In the genomic region with DNA sequence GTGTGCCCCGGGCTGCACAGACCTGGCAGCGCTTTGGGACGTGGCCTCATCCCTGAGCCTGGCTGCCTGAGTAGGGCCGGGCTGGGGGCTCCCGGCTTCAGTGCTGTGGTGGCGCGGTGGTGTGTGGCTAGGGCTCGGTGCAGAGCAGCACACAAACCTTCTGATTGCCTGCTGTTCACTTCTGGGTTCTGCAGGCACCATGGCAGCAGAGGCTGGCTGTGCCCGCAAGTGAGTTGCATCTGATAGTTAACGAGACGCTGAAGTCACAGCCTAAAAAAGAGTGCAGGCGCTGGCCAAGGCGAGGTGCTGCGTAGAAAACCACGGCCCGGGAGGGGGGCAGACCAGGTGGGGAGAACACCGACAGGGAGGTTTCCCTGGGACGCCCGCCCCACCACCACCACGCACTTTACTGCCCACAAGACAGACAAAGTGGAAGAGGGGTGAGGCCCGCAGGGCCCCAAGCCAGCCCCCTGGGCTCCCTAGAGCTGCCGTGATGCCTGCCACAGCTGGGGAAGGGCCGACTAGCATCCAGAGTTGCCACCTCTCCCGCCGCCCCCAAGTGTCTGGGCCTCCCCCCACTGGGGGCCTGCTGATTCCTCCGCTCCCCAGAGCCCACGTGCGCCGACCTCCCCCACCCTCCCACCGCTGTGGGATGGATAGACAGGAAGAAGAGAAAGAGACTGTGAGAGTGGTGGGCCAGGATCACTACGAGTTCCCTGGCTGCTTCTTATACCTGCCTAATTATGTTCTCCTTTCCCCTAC, we compare ENCODE assay signal across 10 mouse cellular contexts. TPM values are rescaled to one million over a fixed set of nuclear protein-coding genes. Genes with fewer than 3 reads are reported as not detected.
A peak's percentile ranks its signal among the peaks of the same experiment; 100 is the strongest.
DNase-seq lines count a peak whose midpoint lies in the region; ATAC-seq lines count a peak whose summit lies in the region.
"Had no signal": no experiment of that assay in that cellular context is flagged by ENCODE, and none has a peak within 500 bp of the region (broad histone marks: within the 10 kb centered on the region; RNA-seq: fewer than 3 reads in every experiment).

No protein-coding gene starts in this region.

- 16% methylated on average over 30 of the region's 31 CpGs for WGBS in heart, embryonic 14.5 days
- 29% methylated on average over 28 of the region's 31 CpGs for WGBS in midbrain, embryonic 16.5 days

- intact Hi-C loops in left cerebral cortex, postnatal 10 days (cut with DNase I) = no loop called here

- H3K9ac ChIP-seq in heart, embryonic 14.5 days (ENCODE audit: low read length) = peak overlapping the region; percentile 65
- H3K9ac ChIP-seq in midbrain, embryonic 16.5 days (ENCODE audit: low read depth, low read length) = peak overlapping the region; percentile 45

- H3K36me3 ChIP-seq in heart, embryonic 14.5 days (ENCODE audit: control insufficient read depth, insufficient read depth, low read length) = no peaks in the 10 kb centered on the region
- no peaks in the 10 kb centered on the region for H3K36me3 ChIP-seq in midbrain, embryonic 16.5 days (ENCODE audit: control insufficient read depth, insufficient read depth, low read length)

- no peaks in the 10 kb centered on the region; a peak in 1 of 4 replicates for H3K4me1 ChIP-seq in heart, embryonic 14.5 days (ENCODE audit: control insufficient read depth in 2 of 2, insufficient read depth in 2 of 2, low read length in 2 of 2)
- H3K4me1 ChIP-seq in brown adipose tissue, adult 24 weeks (ENCODE audit: control insufficient read depth, insufficient read depth, insufficient read length, low read length) = no peaks in the 10 kb centered on the region
- H3K4me1 ChIP-seq in midbrain, embryonic 16.5 days (ENCODE audit: control insufficient read depth, insufficient read depth, low read length) = 0 out of 2 replicates have a peak, but pooled peaks cover 5% of the 10 kb centered on the region

- no peak for DNase-seq in heart, adult 18-20 months
- DNase-seq in left cerebral cortex, postnatal 10 days (ENCODE audit: extremely low spot score in 1 of 2, low spot score in 2 of 2) = no peak
- DNase-seq in kidney, adult 9 months = no peak
- DNase-seq in right cerebral cortex, adult 2 months (ENCODE audit: low spot score in 2 of 2) = no peak

- ATAC-seq in heart, embryonic 14.5 days (ENCODE audit: insufficient number of reproducible peaks, insufficient read depth, low FRiP score, low read depth) = peak; percentile 39; the same call in 1 of the 2 replicates
- peak; percentile 63 for ATAC-seq in inflammation-experienced regulatory T-cells, adult 6 months
- peak; percentile 87 for ATAC-seq in midbrain, embryonic 16.5 days
- ATAC-seq: Patski had no signal

- 0 out of 2 replicates have a peak, but pooled peaks cover 4% of the 10 kb centered on the region for H3K9me3 ChIP-seq in heart, embryonic 14.5 days (ENCODE audit: control insufficient read depth, low read length)
- peaks cover 3% of the 10 kb centered on the region; the same call in 1 of the 2 replicates for H3K9me3 ChIP-seq in midbrain, embryonic 16.5 days (replicated peaks; ENCODE audit: control insufficient read depth, low read length, poor library complexity, severe bottlenecking)

- no peak overlapping the region for H3K27ac ChIP-seq in heart, embryonic 14.5 days (replicated peaks in 1 of 2; ENCODE audit: control insufficient read depth in 1 of 2, insufficient read depth in 1 of 2, low read depth in 2 of 2, low read length in 2 of 2)
- H3K27ac ChIP-seq in brown adipose tissue, adult 24 weeks (replicated peaks; ENCODE audit: low read depth, low read length) = no peak overlapping the region
- no peak overlapping the region for H3K27ac ChIP-seq in midbrain, embryonic 16.5 days (ENCODE audit: low read length)

- H3K4me2 ChIP-seq in heart, embryonic 14.5 days (ENCODE audit: low read length) = peak overlapping the region; percentile 92
- H3K4me2 ChIP-seq in midbrain, embryonic 16.5 days (ENCODE audit: low read length) = peak overlapping the region; percentile 60

- H3K4me3 ChIP-seq in heart, embryonic 14.5 days (ENCODE audit: control insufficient read depth in 1 of 2, insufficient read depth in 1 of 2, low read depth in 1 of 2, low read length in 2 of 2) = peak overlapping the region; percentile 44 to 48
- H3K4me3 ChIP-seq in brown adipose tissue, adult 24 weeks (ENCODE audit: insufficient read depth, low read depth, low read length) = peak overlapping the region; percentile 40
- peak overlapping the region; percentile 31 for H3K4me3 ChIP-seq in midbrain, embryonic 16.5 days (ENCODE audit: low read depth, low read length)

- no peaks in the 10 kb centered on the region for H3K27me3 ChIP-seq in heart, embryonic 14.5 days (ENCODE audit: control insufficient read depth, insufficient read depth, low read length)
- H3K27me3 ChIP-seq in midbrain, embryonic 16.5 days (ENCODE audit: control insufficient read depth, insufficient read depth, low read depth, low read length) = no peaks in the 10 kb centered on the region
- H3K27me3 ChIP-seq: Patski had no signal

RNA-seq across cellular contexts. Expression of gene Gm281, which starts 19.2 kb away (rescaled TPM):
- polyA plus RNA-seq in heart, embryonic 14.5 days (2014; fragmentation: Nextera tagmentation; extraction: Ambion mirVana) = not detected in 2 replicates
- under 1 TPM in 1 of 2 experiments, not detected in 1; 0.13 TPM for total RNA-seq in heart, adult 18-20 months (2021)
- polyA plus RNA-seq in brown adipose tissue, adult 24 weeks (2012; ENCODE audit: insufficient read depth, insufficient read length, missing spikeins) = not detected in 2 replicates
- not detected for polyA plus RNA-seq in inflammation-experienced regulatory T-cells, adult 6 months (2017; shearing (Covaris generic))
- not detected in 2 replicates for polyA plus RNA-seq in midbrain, embryonic 16.5 days (2015; fragmentation: Nextera tagmentation; extraction: Ambion mirVana)
- total RNA-seq in left cerebral cortex, postnatal 10 days (2021) = not detected
- total RNA-seq: neutrophil, adult 5-6 weeks had no signal
- polyA plus RNA-seq: Patski had no signal

RNA-seq across cellular contexts. Expression of gene Atxn7, which starts 27.8 kb away (rescaled TPM):
- 5.5 and 5.6 TPM in 2 replicates for polyA plus RNA-seq in heart, embryonic 14.5 days (2014; fragmentation: Nextera tagmentation; extraction: Ambion mirVana)
- 10 to 100 TPM; 14.0 to 16.6 TPM for total RNA-seq in heart, adult 18-20 months (2021)
- polyA plus RNA-seq in brown adipose tissue, adult 24 weeks (2012; ENCODE audit: insufficient read depth, insufficient read length, missing spikeins) = 5.2 and 10.3 TPM in 2 replicates
- polyA plus RNA-seq in inflammation-experienced regulatory T-cells, adult 6 months (2017; shearing (Covaris generic)) = 10 to 100 TPM in 2 of 3 experiments, 1 to 10 TPM in 1; 8.8 to 16.5 (median 15.6) TPM
- 2.9 and 3.4 TPM in 2 replicates for polyA plus RNA-seq in midbrain, embryonic 16.5 days (2015; fragmentation: Nextera tagmentation; extraction: Ambion mirVana)
- 10 to 100 TPM; 15.3 to 16.8 TPM for total RNA-seq in left cerebral cortex, postnatal 10 days (2021)

RNA-seq across cellular contexts. Expression of gene Thoc7, which starts 28.2 kb away (rescaled TPM):
- 186 and 190 TPM in 2 replicates for polyA plus RNA-seq in heart, embryonic 14.5 days (2014; fragmentation: Nextera tagmentation; extraction: Ambion mirVana)
- total RNA-seq in heart, adult 18-20 months (2021) = 10 to 100 TPM; 84.5 to 89.7 TPM
- polyA plus RNA-seq in brown adipose tissue, adult 24 weeks (2012; ENCODE audit: insufficient read depth, insufficient read length, missing spikeins) = 102 and 127 TPM in 2 replicates
- polyA plus RNA-seq in inflammation-experienced regulatory T-cells, adult 6 months (2017; shearing (Covaris generic)) = 100 to 1,000 TPM; 134 to 173 (median 140) TPM
- 147 and 153 TPM in 2 replicates for polyA plus RNA-seq in midbrain, embryonic 16.5 days (2015; fragmentation: Nextera tagmentation; extraction: Ambion mirVana)
- 100 to 1,000 TPM; 115 TPM for total RNA-seq in left cerebral cortex, postnatal 10 days (2021)
